Mouse (Mus musculus): ENCODE data around the gene Lamtor4. TPM values are rescaled to one million over a fixed set of nuclear protein-coding genes. Genes with fewer than 3 reads are reported as not detected.

The Lamtor4 gene
- polyA plus RNA-seq, 1 experiment = 72.8 TPM

- Histone ChIP-seq H3ac (ENCODE audit: control insufficient read depth, insufficient read length, low read depth) (no peak overlapping the region), H3K27me3 (ENCODE audit: control insufficient read depth, insufficient read depth, insufficient read length) (no peaks in the 10 kb centered on the region), H3K36me3 (ENCODE audit: control insufficient read depth, insufficient read depth) (no peaks in the 10 kb centered on the region), H3K79me3 (ENCODE audit: low read depth) (no peaks in the 10 kb centered on the region), H3K79me2 (ENCODE audit: control insufficient read depth, insufficient read depth) (no peaks in the 10 kb centered on the region), H3K4me3 (ENCODE audit: insufficient read depth, poor library complexity, severe bottlenecking) (no peak overlapping the region)
- TF ChIP-seq MAX (IDR thresholded peaks at IDR 0.05) (no peak), CTCF (IDR thresholded peaks at IDR 0.05; ENCODE audit: control insufficient read depth, insufficient read depth, insufficient read length) (no peak), CEBPB (IDR thresholded peaks at IDR 0.05; ENCODE audit: low read depth) (no peak), MYOG (IDR thresholded peaks at IDR 0.05; ENCODE audit: control insufficient read depth, extremely low read depth, insufficient read length) (no peak), USF1 (IDR thresholded peaks at IDR 0.05; ENCODE audit: low read depth) (no peak), FOSL1 (IDR thresholded peaks at IDR 0.05; ENCODE audit: insufficient read depth, low read length, poor library complexity, severe bottlenecking) (no peak), MYOD1 (IDR thresholded peaks at IDR 0.05; ENCODE audit: control insufficient read depth, insufficient read length, low read depth) (no peak)
Measured at GRCm38 (mm10) chr5:138223287-138223686, 32.0 kb upstream of the Lamtor4 start.

DNA sequence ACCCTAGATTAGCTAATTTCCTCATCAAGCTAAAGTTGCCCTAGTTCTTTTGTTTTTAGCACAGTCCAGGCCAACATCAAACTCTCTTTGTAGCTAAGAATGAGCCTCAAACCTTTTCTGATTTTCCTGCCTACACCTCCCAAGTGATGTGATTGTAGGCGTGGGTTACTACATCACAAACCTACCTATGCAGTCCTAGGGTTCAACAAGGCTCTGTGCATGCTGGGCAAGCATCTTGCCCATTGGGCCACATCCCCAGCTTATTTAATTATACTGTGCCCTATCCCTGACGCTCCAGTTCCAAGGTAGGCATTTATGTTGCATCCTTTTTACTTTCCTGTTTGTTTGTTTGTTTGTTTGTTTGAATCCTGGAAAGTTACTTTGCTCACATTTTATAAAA, 29.6 kb upstream of the Lamtor4 start, which contains the start of gene Nxpe5:
Nxpe5 (plus strand) TSS at position 199 of the 400 bp plus-strand sequence.
- Histone ChIP-seq H3K27me3 (ENCODE audit: control insufficient read depth, insufficient read depth, insufficient read length) (no peaks in the 10 kb centered on the region), H3K79me2 (ENCODE audit: control insufficient read depth, insufficient read depth) (no peaks in the 10 kb centered on the region), H3K4me3 (ENCODE audit: insufficient read depth, poor library complexity, severe bottlenecking) (no peak within 1 kb of the TSS), H3ac (ENCODE audit: control insufficient read depth, insufficient read length, low read depth) (no peak within 1 kb of the TSS), H3K36me3 (ENCODE audit: control insufficient read depth, insufficient read depth) (no peaks in the 10 kb centered on the region), H3K79me3 (ENCODE audit: low read depth) (no peaks in the 10 kb centered on the region)
- no peak for TF ChIP-seq CTCF (IDR thresholded peaks at IDR 0.05; ENCODE audit: control insufficient read depth, insufficient read depth, insufficient read length)
- TF ChIP-seq MYOG (IDR thresholded peaks at IDR 0.05; ENCODE audit: control insufficient read depth, extremely low read depth, insufficient read length) = no peak
- no peak for TF ChIP-seq CEBPB (IDR thresholded peaks at IDR 0.05; ENCODE audit: low read depth)
- TF ChIP-seq MAX (IDR thresholded peaks at IDR 0.05) = no peak
- no peak for TF ChIP-seq MYOD1 (IDR thresholded peaks at IDR 0.05; ENCODE audit: control insufficient read depth, insufficient read length, low read depth)
- no peak for TF ChIP-seq USF1 (IDR thresholded peaks at IDR 0.05; ENCODE audit: low read depth)
- no peak for TF ChIP-seq FOSL1 (IDR thresholded peaks at IDR 0.05; ENCODE audit: insufficient read depth, low read length, poor library complexity, severe bottlenecking)

- no peaks in the 10 kb centered on the region for H3K36me3 ChIP-seq (ENCODE audit: control insufficient read depth, insufficient read depth)
- H3K79me2 ChIP-seq (ENCODE audit: control insufficient read depth, insufficient read depth) = no peaks in the 10 kb centered on the region
- no peak overlapping the region for H3K4me3 ChIP-seq (ENCODE audit: insufficient read depth, poor library complexity, severe bottlenecking)
- no peak overlapping the region for H3ac ChIP-seq (ENCODE audit: control insufficient read depth, insufficient read length, low read depth)
- H3K79me3 ChIP-seq (ENCODE audit: low read depth) = no peaks in the 10 kb centered on the region
- H3K27me3 ChIP-seq (ENCODE audit: control insufficient read depth, insufficient read depth, insufficient read length) = no peaks in the 10 kb centered on the region
- TF ChIP-seq MYOD1 (IDR thresholded peaks at IDR 0.05; ENCODE audit: control insufficient read depth, insufficient read length, low read depth) = no peak
- TF ChIP-seq CEBPB (IDR thresholded peaks at IDR 0.05; ENCODE audit: low read depth) = no peak
- TF ChIP-seq FOSL1 (IDR thresholded peaks at IDR 0.05; ENCODE audit: insufficient read depth, low read length, poor library complexity, severe bottlenecking) = no peak
- TF ChIP-seq CTCF (IDR thresholded peaks at IDR 0.05; ENCODE audit: control insufficient read depth, insufficient read depth, insufficient read length) = no peak
- TF ChIP-seq MAX (IDR thresholded peaks at IDR 0.05) = no peak
- no peak for TF ChIP-seq MYOG (IDR thresholded peaks at IDR 0.05; ENCODE audit: control insufficient read depth, extremely low read depth, insufficient read length)
- TF ChIP-seq USF1 (IDR thresholded peaks at IDR 0.05; ENCODE audit: low read depth) = no peak
Measured at GRCm38 (mm10) chr5:138226491-138226890, 28.8 kb upstream of the Lamtor4 start.

DNA sequence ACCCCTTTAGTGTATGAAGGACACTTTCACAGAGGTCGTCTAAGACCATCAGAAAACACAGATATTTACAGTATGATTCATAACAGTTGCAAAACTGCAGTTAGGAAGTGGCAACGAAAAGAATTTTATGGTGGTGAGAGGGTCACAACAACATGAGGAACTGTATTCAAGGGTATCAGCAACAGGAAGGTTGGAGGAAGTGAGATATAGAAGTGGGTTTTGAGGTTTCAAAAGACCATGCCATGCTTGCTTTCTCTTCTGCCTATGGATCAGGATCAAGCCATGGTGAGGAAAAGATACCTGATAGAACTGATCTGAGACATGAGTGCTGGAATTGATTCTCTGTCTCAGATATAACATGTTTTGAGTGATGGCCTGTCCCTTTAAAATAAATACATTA, 27.9 kb upstream of the Lamtor4 start:
- Histone ChIP-seq H3K4me3 (ENCODE audit: insufficient read depth, poor library complexity, severe bottlenecking) (no peak overlapping the region), H3K79me2 (ENCODE audit: control insufficient read depth, insufficient read depth) (no peaks in the 10 kb centered on the region), H3ac (ENCODE audit: control insufficient read depth, insufficient read length, low read depth) (no peak overlapping the region), H3K36me3 (ENCODE audit: control insufficient read depth, insufficient read depth) (no peaks in the 10 kb centered on the region), H3K27me3 (ENCODE audit: control insufficient read depth, insufficient read depth, insufficient read length) (no peaks in the 10 kb centered on the region), H3K79me3 (ENCODE audit: low read depth) (no peaks in the 10 kb centered on the region)
- TF ChIP-seq CEBPB (IDR thresholded peaks at IDR 0.05; ENCODE audit: low read depth) = no peak
- no peak for TF ChIP-seq MYOG (IDR thresholded peaks at IDR 0.05; ENCODE audit: control insufficient read depth, extremely low read depth, insufficient read length)
- no peak for TF ChIP-seq FOSL1 (IDR thresholded peaks at IDR 0.05; ENCODE audit: insufficient read depth, low read length, poor library complexity, severe bottlenecking)
- TF ChIP-seq USF1 (IDR thresholded peaks at IDR 0.05; ENCODE audit: low read depth) = no peak
- no peak for TF ChIP-seq MYOD1 (IDR thresholded peaks at IDR 0.05; ENCODE audit: control insufficient read depth, insufficient read length, low read depth)
- TF ChIP-seq MAX (IDR thresholded peaks at IDR 0.05) = no peak
- no peak for TF ChIP-seq CTCF (IDR thresholded peaks at IDR 0.05; ENCODE audit: control insufficient read depth, insufficient read depth, insufficient read length)

DNA sequence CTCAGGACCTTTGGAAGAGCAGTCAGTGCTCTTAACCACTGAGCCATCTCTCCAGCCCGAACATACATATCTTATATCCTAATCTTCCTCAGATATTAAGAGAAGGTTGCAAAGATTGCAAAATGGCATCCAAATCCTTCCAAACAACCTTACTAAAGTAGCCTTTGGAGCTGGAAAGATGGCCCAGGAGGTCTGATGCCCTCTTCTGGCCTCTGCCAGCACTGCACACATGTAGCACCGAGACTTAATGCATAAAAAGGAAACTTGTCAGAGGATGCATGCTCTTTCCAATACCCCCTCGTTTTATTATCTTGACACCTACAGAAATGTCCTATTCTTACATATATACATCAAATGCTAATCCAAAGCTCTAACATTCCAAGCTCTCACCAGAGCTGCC, 27.3 kb upstream of the Lamtor4 start:
- no peak overlapping the region for H3ac ChIP-seq (ENCODE audit: control insufficient read depth, insufficient read length, low read depth)
- TF ChIP-seq MYOG (IDR thresholded peaks at IDR 0.05; ENCODE audit: control insufficient read depth, extremely low read depth, insufficient read length) (no peak), USF1 (IDR thresholded peaks at IDR 0.05; ENCODE audit: low read depth) (no peak), MYOD1 (IDR thresholded peaks at IDR 0.05; ENCODE audit: control insufficient read depth, insufficient read length, low read depth) (no peak), CEBPB (IDR thresholded peaks at IDR 0.05; ENCODE audit: low read depth) (no peak), CTCF (IDR thresholded peaks at IDR 0.05; ENCODE audit: control insufficient read depth, insufficient read depth, insufficient read length) (no peak), FOSL1 (IDR thresholded peaks at IDR 0.05; ENCODE audit: insufficient read depth, low read length, poor library complexity, severe bottlenecking) (no peak), MAX (IDR thresholded peaks at IDR 0.05) (no peak)
- H3K27me3 ChIP-seq (ENCODE audit: control insufficient read depth, insufficient read depth, insufficient read length) = no peaks in the 10 kb centered on the region
- no peaks in the 10 kb centered on the region for H3K36me3 ChIP-seq (ENCODE audit: control insufficient read depth, insufficient read depth)
- H3K79me3 ChIP-seq (ENCODE audit: low read depth) = no peaks in the 10 kb centered on the region
- H3K79me2 ChIP-seq (ENCODE audit: control insufficient read depth, insufficient read depth) = no peaks in the 10 kb centered on the region
- no peak overlapping the region for H3K4me3 ChIP-seq (ENCODE audit: insufficient read depth, poor library complexity, severe bottlenecking)

DNA sequence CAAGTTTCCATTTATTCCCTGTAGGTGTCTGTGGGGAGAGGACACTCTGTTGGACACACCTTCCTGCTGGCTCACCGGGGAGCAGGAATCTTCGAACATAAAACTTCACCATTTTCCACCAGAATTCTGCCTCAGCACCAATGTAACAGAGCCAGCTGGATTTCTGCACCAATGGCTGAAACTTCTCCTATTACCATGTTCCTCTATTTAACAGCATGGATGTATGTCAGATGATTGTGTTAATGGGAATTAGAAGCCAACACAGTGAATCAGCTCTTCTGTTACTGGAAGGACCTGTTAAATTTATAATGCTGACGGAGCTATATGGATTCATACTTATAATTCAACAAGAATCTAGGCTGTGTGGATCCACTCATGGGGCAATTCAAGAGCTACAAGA, 25.8 kb upstream of the Lamtor4 start:
- TF ChIP-seq CTCF (IDR thresholded peaks at IDR 0.05; ENCODE audit: control insufficient read depth, insufficient read depth, insufficient read length) (no peak), USF1 (IDR thresholded peaks at IDR 0.05; ENCODE audit: low read depth) (no peak), CEBPB (IDR thresholded peaks at IDR 0.05; ENCODE audit: low read depth) (no peak), MAX (IDR thresholded peaks at IDR 0.05) (no peak), FOSL1 (IDR thresholded peaks at IDR 0.05; ENCODE audit: insufficient read depth, low read length, poor library complexity, severe bottlenecking) (no peak)

More for the DNA sequence above, 25.8 kb upstream of the Lamtor4 start:
- Histone ChIP-seq H3K79me3 (ENCODE audit: low read depth) (no peaks in the 10 kb centered on the region), H3K4me3 (ENCODE audit: insufficient read depth, poor library complexity, severe bottlenecking) (no peak overlapping the region), H3K27me3 (ENCODE audit: control insufficient read depth, insufficient read depth, insufficient read length) (no peaks in the 10 kb centered on the region), H3K36me3 (ENCODE audit: control insufficient read depth, insufficient read depth) (no peaks in the 10 kb centered on the region), H3ac (ENCODE audit: control insufficient read depth, insufficient read length, low read depth) (no peak overlapping the region), H3K79me2 (ENCODE audit: control insufficient read depth, insufficient read depth) (no peaks in the 10 kb centered on the region)

All from C2C12 (cell line).